Mouse (Mus musculus) spleen, adult 2 months (tissue): ENCODE data around the gene Wasl.

Experiments
- CTCF ChIP-seq: fragments of 200-500 bp; IDR thresholded peaks from 2 replicates; pipeline ENCODE4 v1.5.1; 2011; ENCODE audit warnings: mild to moderate bottlenecking, inconsistent platforms; ENCODE audit not compliant: insufficient read depth, insufficient read length, insufficient replicate concordance; ENCODE audit errors: extremely low read depth
- POLR2A ChIP-seq: fragments of 200-500 bp; IDR thresholded peaks from 2 replicates; pipeline ENCODE4 v1.6.1; 2011; ENCODE audit warnings: low read depth, low read length, inconsistent platforms

- TF ChIP-seq POLR2A (no peak), CTCF (no peak)
Measured at GRCm38 (mm10) chr6:24600134-24600533, 64.7 kb downstream of the Wasl start.
